Mouse (Mus musculus) embryo, embryonic 11.5 days (tissue): Measurements from ENCODE around the gene Slc23a2.

Source experiments
- DNase-seq: peaks from one replicate; pipeline ENCODE4 v3.0.0-alpha.2; 2012; ENCODE audit warnings: low read depth, low spot score

The Slc23a2 gene

DNA sequence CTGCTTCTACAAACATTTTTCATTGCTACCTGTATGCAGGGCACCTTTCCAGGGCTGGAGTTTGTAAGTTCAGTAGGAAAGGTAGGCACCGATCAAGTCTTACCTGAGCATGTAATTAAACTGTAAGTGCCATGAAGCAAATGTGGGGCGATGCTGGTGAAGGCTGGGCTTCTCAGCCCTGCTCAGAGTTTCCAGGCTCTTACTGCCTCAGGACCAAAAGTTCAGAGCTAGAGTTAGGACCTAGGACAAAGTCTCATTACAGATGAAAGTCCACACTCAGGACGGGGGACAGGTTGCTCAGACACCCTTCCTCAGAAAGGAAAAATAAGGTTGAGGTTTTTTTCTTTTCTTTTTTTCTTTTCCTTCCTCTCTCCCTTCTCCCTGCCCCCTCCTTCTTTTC is 95.4 kb downstream of the Slc23a2 start:
- no peak for DNase-seq

GRCm38 (mm10) chr2:132048143-132048772 is 96.7 kb downstream of the Slc23a2 start:
- DNase-seq = no peak

DNA sequence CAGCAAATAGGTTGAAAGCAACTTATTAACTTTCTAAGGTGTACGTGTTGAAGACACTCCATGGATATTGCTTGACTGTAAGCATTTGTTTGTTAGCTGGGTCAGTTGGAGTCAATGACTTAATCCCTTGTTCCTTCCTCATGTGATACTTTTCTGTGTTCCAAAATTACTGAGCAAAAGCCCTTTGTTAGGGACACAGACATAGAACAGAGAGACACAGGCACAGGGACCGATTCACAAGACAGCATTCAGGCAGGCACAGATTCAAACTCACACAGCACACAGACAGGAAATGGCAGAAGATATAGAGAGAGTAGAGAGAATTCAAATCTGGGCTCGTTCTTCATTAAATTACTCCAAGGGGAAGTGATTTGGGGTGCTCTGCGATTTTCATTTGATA is 97.5 kb downstream of the Slc23a2 start:
- no peak for DNase-seq

- DNase-seq = no peak
Measured at GRCm38 (mm10) chr2:132046659-132047058, 98.2 kb downstream of the Slc23a2 start.

- no peak for DNase-seq
Measured at GRCm38 (mm10) chr2:132044320-132045274, 100.3 kb downstream of the Slc23a2 start.

GRCm38 (mm10) chr2:132043101-132043621 is 101.7 kb downstream of the Slc23a2 start:
- no peak for DNase-seq

GRCm38 (mm10) chr2:132039894-132040293 is 105.0 kb downstream of the Slc23a2 start:
- DNase-seq = no peak

DNA sequence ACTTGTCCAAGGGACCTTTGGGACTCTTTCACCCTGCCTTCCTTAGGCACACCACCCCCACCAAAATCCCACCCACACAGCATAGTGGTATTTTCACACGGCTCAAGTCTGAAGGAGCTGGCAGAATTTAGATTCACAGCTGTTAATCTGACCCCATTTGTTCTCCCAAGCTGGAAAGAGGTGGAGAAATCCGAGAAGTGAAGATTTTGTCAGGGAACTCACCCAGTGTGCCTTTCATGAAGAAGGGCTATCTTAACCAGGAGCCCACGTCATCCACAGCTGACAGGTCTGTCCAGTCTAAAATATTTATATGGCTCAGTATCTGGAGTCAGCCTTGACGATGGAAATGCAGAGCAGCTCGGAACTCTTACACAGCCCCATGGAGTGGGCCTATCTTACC is 108.6 kb downstream of the Slc23a2 start:
- DNase-seq = no peak

GRCm38 (mm10) chr2:132035470-132035835 is 109.5 kb downstream of the Slc23a2 start:
- DNase-seq = no peak

GRCm38 (mm10) chr2:132034590-132035469 is 110.1 kb downstream of the Slc23a2 start:
- DNase-seq = no peak

DNA sequence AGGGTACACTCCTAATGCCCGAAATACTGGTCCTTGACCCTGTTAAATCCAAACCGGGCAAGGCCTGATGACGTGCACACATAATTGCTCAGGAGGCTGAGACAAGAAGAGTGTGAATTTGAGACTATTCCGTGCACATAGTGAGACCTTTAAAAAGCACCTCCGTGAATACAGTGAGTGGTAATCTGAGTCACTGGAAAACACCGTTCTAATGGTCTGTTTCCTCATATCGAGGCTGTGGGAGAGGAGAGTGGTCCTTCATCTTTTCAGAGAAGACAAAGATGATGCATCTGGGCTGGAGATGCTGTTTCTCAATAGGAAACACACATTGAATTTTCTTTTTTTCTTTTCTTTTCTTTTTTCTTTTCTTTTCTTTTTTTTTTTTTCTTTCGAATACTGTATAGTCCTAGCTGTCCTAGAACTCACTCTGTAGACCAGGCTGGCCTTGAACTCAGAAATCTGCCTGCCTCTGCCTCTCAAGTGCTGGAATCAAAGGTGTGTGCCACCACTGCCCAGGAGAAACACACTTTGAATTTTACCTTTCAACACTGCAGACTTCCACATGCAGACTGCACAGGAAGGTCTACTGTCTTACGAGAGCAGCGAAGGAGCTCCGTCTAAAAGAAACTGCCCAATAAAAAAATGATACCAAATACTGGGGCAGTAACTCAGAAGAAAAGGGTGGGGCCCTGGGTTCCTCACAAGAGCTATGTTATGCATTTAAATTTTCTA is 113.4 kb downstream of the Slc23a2 start:
- no peak for DNase-seq

DNA sequence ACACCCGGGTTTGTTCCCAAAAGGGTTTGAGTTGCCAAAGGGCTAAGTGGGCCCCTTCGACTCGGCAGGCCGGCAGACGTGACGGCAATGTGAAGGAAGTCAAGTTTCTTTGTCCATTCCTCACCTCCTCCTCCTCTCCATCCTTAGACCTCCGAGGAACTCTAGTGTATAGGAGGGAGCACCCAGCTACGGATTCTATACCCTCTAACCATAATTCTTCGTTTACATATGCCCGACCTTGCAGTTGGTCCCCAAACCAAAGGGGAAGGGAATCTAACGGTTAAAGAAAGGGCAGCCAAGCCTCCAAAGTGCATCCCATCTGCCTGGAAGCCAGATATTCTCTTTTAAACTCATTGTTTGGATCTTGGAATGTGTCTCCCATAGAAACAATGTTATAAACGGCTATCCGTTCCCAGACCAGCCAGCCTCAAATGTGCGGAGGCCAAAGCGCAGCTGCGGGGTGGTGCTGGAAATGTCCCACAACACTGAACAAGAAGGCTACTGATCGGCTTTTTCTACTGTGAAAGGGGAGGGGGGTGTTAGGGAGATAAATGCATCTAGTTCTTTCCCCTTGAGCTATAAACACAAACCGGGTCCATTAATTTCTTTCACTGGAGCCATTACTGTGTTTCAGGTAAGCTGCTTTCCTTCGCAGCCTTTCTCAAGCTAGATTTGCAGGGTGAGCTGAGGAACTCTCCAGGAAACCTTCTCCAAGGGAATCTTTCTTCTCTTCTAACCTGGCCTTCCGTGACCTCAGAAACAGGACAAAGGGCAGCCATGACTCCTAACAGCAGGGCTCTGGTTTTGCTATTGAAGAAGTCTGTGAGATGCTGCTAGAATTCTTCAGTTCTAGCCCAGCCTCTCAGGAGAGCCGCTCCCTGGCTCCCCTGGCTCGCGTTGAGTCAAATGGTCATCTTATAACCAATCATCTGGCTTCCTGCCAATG is 114.2 kb downstream of the Slc23a2 start:
- DNase-seq = no peak

DNA sequence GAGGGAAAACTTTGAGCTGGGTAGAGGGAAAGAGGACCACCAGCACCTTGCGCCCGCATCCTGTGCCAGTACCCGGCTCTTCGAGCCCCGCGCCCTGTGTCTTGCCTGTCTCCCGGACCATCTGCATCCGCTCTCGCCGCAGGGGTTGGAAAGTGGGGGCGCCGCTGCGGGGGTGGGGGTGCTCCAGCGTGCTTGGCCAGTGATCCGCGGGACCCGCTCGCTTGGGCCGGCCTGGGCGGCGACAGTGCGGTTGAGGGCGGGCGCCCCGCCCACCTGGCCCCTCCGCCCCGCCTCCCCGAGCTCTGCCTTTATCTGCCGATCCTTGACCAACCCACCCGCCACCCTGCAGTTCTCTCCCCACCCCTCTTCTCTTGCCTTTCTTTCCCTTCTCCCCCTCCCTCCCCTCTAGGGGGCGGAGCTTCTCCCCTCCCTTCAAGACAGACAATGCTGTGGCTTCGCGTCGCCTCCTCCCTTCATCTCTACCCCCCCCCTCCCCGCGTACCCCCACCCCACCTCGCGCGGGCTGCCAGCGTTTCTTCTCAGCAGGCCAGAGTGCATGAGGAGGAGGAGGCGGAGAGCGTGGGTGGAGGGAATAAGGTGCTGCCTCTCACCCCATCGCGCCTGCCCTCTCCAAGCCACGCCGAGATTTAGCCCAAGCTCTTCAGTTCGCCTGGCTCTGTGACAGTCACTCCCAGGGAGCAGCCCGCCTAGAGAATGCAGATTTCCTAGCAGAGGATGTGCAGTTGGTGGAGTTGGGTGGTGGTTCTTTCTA is 115.1 kb downstream of the Slc23a2 start, which contains the start of gene Rassf2:
Rassf2 (minus strand) TSS at position 613 of the 772 bp plus-strand sequence.
- DNase-seq = peak; percentile 86

DNA sequence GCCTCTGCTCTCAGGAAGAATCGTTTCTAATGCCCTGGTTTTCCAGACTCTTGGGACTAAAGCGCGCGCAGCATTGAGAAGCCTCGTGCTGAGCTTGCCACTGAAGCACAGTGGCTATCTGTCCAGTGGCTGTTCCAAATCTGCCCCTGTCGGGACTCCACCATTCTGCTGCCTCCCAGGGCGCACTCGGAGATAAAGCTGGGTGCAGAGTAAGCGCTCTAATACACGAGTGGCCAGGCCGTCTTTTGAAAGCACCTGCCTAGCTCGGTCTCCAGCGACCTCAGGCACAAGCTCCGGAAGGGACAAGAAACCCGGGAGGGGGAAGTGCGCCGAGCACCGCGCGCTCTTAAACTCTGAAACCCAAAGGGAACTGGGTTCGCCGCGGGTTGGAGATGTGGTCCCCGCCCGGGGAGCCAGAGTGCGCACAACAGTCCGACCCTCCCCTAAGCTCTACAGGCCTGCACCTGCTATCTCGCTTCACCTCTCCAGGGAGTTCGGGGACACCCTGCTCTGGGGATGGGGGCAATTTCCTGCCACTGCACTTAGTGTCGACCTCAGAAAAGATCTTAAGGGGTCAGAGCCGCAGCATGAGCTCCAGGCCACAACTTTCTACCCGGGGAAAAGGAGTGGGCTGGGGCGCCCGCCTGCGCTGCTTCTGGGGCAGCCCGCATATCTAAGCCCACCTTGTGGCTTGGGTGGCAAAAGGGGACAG is 115.9 kb downstream of the Slc23a2 start:
- DNase-seq = no peak

GRCm38 (mm10) chr2:132028107-132028506 is 116.8 kb downstream of the Slc23a2 start:
- no peak for DNase-seq

DNA sequence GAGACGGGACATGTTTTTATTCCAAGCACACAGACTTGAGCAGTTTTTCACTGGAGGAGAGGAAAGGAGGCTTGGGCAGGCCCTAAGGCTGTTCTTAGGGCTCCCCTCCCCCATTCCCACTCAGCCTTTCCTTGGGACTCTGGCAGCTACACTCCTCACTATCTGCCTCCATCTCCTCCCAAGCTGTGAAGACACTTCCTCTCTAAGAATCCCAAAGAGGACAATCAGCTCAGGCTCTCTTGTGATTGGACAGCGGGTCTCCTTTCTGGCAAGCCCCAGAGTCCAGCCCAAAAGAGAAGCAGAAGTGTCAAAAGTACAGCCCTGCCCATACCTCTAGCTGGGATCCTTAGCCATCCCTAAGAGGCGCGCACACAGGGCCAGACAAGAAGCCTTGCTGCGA is 117.5 kb downstream of the Slc23a2 start:
- no peak for DNase-seq

GRCm38 (mm10) chr2:132024028-132024427 is 120.9 kb downstream of the Slc23a2 start:
- DNase-seq = no peak

DNA sequence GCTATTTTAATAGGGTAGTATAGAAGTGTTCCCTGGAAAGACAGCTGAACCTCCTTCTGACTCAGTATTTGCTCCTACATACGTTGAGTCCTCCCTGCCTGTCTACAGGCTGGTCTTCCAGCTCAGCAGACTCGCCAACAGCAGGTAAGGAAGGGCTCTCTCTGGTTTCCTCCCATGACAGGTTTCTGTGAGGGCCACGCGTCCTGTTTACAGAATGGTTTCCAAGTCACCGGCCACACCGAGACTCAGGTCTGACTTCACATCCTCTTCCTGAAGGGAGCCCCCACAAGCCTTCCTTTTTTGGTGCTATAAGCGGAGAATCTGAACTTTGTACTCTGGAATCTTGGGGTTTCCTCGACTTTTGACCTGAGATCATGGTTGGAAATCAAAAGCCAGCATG is 122.3 kb downstream of the Slc23a2 start:
- no peak for DNase-seq
